Comparison of ENCODE assay signal across 24 mouse cellular contexts in the genomic region with DNA sequence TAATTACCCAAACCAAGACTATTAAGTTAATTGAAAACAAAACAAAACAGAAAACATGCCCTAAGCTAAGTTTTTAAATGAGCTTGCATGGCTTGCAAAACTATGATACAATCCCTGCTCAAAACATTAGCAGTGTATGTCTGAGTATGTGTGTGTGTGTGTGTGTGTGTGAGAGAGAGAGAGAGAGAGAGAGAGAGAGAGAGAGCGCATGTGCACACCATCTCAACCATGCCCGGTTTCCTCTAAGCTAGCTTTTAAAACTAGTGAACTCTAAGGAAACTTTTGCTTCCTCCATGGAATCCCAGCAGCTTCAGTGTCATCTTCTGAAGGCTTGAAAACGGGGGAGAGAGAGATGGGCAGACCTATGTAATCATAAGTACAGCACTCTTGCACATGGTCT.
DNase-seq lines count a peak whose midpoint lies in the region; ATAC-seq and TF ChIP-seq lines count a peak whose summit lies in the region.
"Had no signal": no experiment of that assay in that cellular context is flagged by ENCODE, and none has a peak within 500 bp of the region (broad histone marks: within the 10 kb centered on the region; RNA-seq: fewer than 3 reads in every experiment).

No protein-coding gene starts in this region.

- peaks cover 22% of the 10 kb centered on the region for H3K4me1 ChIP-seq in embryonic facial prominence, embryonic 13.5 days
- H3K4me1 ChIP-seq in embryonic facial prominence, embryonic 10.5 days, result peaks cover 9% of the 10 kb centered on the region
- peaks cover 12% of the 10 kb centered on the region for H3K4me1 ChIP-seq in liver, embryonic 11.5 days (replicated peaks; ENCODE audit: control insufficient read depth, insufficient read depth, low read length)
- peaks cover 5 to 48% of the 10 kb centered on the region in 2 experiments for H3K4me1 ChIP-seq in MEL (ENCODE audit: control insufficient read depth in 1 of 2, insufficient read depth in 2 of 2, low read length in 2 of 2)
- H3K4me1 ChIP-seq in liver, embryonic 14.5 days (replicated peaks; ENCODE audit: control insufficient read depth in 2 of 2, insufficient read depth in 2 of 2, low read length in 1 of 2), result peaks cover 31 to 32% of the 10 kb centered on the region in 2 experiments
- no peaks in the 10 kb centered on the region for H3K4me1 ChIP-seq in forebrain, embryonic 12.5 days
- H3K4me1 ChIP-seq: forebrain, embryonic 13.5 days; hindbrain, embryonic 10.5 days; hindbrain, embryonic 13.5 days had no signal

- H3K9ac ChIP-seq in embryonic facial prominence, embryonic 13.5 days, result no peak overlapping the region
- H3K9ac ChIP-seq in liver, embryonic 11.5 days (ENCODE audit: low read depth, low read length), result no peak overlapping the region
- H3K9ac ChIP-seq in MEL (ENCODE audit: control insufficient read depth, low read depth, low read length, poor library complexity, severe bottlenecking), result peak overlapping the region; percentile 90
- no peak overlapping the region for H3K9ac ChIP-seq in liver, embryonic 14.5 days (replicated peaks)
- no peak overlapping the region for H3K9ac ChIP-seq in forebrain, embryonic 12.5 days
- H3K9ac ChIP-seq: embryonic facial prominence, embryonic 12.5 days; forebrain, embryonic 13.5 days; hindbrain, embryonic 13.5 days had no signal

- no peaks in the 10 kb centered on the region for H3K27me3 ChIP-seq in embryonic facial prominence, embryonic 13.5 days
- no peaks in the 10 kb centered on the region for H3K27me3 ChIP-seq in embryonic facial prominence, embryonic 10.5 days (replicated peaks; ENCODE audit: low read depth, poor library complexity, severe bottlenecking)
- no peaks in the 10 kb centered on the region for H3K27me3 ChIP-seq in liver, embryonic 11.5 days (replicated peaks; ENCODE audit: control insufficient read depth, insufficient read depth, low read length)
- H3K27me3 ChIP-seq in MEL (ENCODE audit: control insufficient read depth in 1 of 2, insufficient read depth in 2 of 2, low read length in 2 of 2), result no peaks in the 10 kb centered on the region
- no peaks in the 10 kb centered on the region for H3K27me3 ChIP-seq in liver, embryonic 14.5 days (ENCODE audit: control insufficient read depth, insufficient read depth, low read length)
- no peaks in the 10 kb centered on the region for H3K27me3 ChIP-seq in forebrain, embryonic 12.5 days
- H3K27me3 ChIP-seq: embryonic facial prominence, embryonic 12.5 days; forebrain, embryonic 13.5 days; hindbrain, embryonic 13.5 days; Patski had no signal

- no peak overlapping the region for H3K4me3 ChIP-seq in embryonic facial prominence, embryonic 13.5 days
- no peak overlapping the region for H3K4me3 ChIP-seq in embryonic facial prominence, embryonic 10.5 days
- 0 out of 2 replicates have a peak overlapping the region, but pooled peaks have one; percentile 8 for H3K4me3 ChIP-seq in liver, embryonic 11.5 days (ENCODE audit: low read depth, low read length)
- H3K4me3 ChIP-seq in MEL (ENCODE audit: control insufficient read depth in 1 of 2, insufficient read depth in 1 of 2, low read depth in 2 of 2, low read length in 2 of 2), result peak overlapping the region; percentile 78 to 89
- no peak overlapping the region for H3K4me3 ChIP-seq in liver, embryonic 14.5 days (ENCODE audit: insufficient read depth in 1 of 2, low read depth in 2 of 2, low read length in 2 of 2)
- no peak overlapping the region for H3K4me3 ChIP-seq in forebrain, embryonic 12.5 days (replicated peaks)
- no peak overlapping the region for H3K4me3 ChIP-seq in layer of hippocampus, adult 2 months
- H3K4me3 ChIP-seq: embryonic facial prominence, embryonic 12.5 days; forebrain, embryonic 13.5 days; hindbrain, embryonic 10.5 days; hindbrain, embryonic 13.5 days had no signal

- H3K79me2 ChIP-seq in MEL (ENCODE audit: control insufficient read depth, insufficient read depth, low read length, poor library complexity), result peaks cover 38% of the 10 kb centered on the region

- ATAC-seq in embryonic facial prominence, embryonic 13.5 days (ENCODE audit: insufficient number of reproducible peaks, insufficient read depth, low FRiP score, low TSS enrichment, low read depth), result no peak
- ATAC-seq in liver, embryonic 11.5 days (replicated peaks; ENCODE audit: low FRiP score), result no peak
- no peak for ATAC-seq in liver, embryonic 14.5 days (ENCODE audit: insufficient read depth)
- ATAC-seq in forebrain, embryonic 12.5 days (ENCODE audit: low FRiP score), result no peak
- ATAC-seq: forebrain, embryonic 13.5 days; forebrain, embryonic 16.5 days; hindbrain, embryonic 16.5 days; Patski had no signal

- no peak for TF ChIP-seq CTCF in MEL (IDR thresholded peaks at IDR 0.05 in 2 of 3, conservative IDR thresholded peaks at IDR 0.05 in 1 of 3; ENCODE audit: control insufficient read depth in 1 of 3, insufficient read depth in 1 of 3, low read depth in 2 of 3, low read length in 3 of 3, poor library complexity in 1 of 3, severe bottlenecking in 1 of 3)
- no peak for TF ChIP-seq CTCF in liver, embryonic 14.5 days (IDR thresholded peaks at IDR 0.05; ENCODE audit: low read depth)
- no peak for TF ChIP-seq CTCF in layer of hippocampus, adult 2 months (conservative IDR thresholded peaks at IDR 0.05)

- TF ChIP-seq POLR2A in MEL (IDR thresholded peaks at IDR 0.05; ENCODE audit: control insufficient read depth in 1 of 2, insufficient read depth in 1 of 2, low read depth in 1 of 2, low read length in 2 of 2, poor library complexity in 1 of 2), result no peak

- H3K36me3 ChIP-seq in embryonic facial prominence, embryonic 13.5 days, result no peaks in the 10 kb centered on the region
- no peaks in the 10 kb centered on the region for H3K36me3 ChIP-seq in embryonic facial prominence, embryonic 10.5 days (replicated peaks)
- no peaks in the 10 kb centered on the region for H3K36me3 ChIP-seq in liver, embryonic 11.5 days (ENCODE audit: control insufficient read depth, insufficient read depth, low read length)
- H3K36me3 ChIP-seq in MEL (ENCODE audit: control insufficient read depth in 1 of 2, insufficient read depth in 2 of 2, low read length in 2 of 2), result peaks cover 0 to 62% of the 10 kb centered on the region in 2 experiments; a peak in 3 of 4 replicates
- no peaks in the 10 kb centered on the region for H3K36me3 ChIP-seq in liver, embryonic 14.5 days (replicated peaks; ENCODE audit: control insufficient read depth, insufficient read depth, low read depth)
- H3K36me3 ChIP-seq in forebrain, embryonic 12.5 days (replicated peaks), result no peaks in the 10 kb centered on the region
- H3K36me3 ChIP-seq: embryonic facial prominence, embryonic 12.5 days; hindbrain, embryonic 10.5 days; hindbrain, embryonic 13.5 days had no signal

- H3K27ac ChIP-seq in embryonic facial prominence, embryonic 13.5 days, result peak overlapping the region; percentile 48; the same call in 1 of the 2 replicates
- no peak overlapping the region for H3K27ac ChIP-seq in embryonic facial prominence, embryonic 10.5 days (replicated peaks)
- H3K27ac ChIP-seq in liver, embryonic 11.5 days (ENCODE audit: low read depth, low read length), result no peak overlapping the region
- peak overlapping the region; percentile 99 for H3K27ac ChIP-seq in MEL (ENCODE audit: control insufficient read depth, low read depth, low read length)
- H3K27ac ChIP-seq in liver, embryonic 14.5 days, result no peak overlapping the region
- H3K27ac ChIP-seq in forebrain, embryonic 12.5 days, result no peak overlapping the region
- no peak overlapping the region for H3K27ac ChIP-seq in layer of hippocampus, adult 2 months
- H3K27ac ChIP-seq: embryonic facial prominence, embryonic 12.5 days; forebrain, embryonic 13.5 days; hindbrain, embryonic 10.5 days; hindbrain, embryonic 13.5 days had no signal

- TF ChIP-seq RAD21 in MEL (IDR thresholded peaks at IDR 0.05; ENCODE audit: low read depth, low read length), result no peak

- WGBS in embryonic facial prominence, embryonic 13.5 days, result 53% methylated on average over 3 of the region's 3 CpGs
- WGBS in embryonic facial prominence, embryonic 10.5 days, result 77% methylated on average over 3 of the region's 3 CpGs
- 85% methylated on average over 3 of the region's 3 CpGs for WGBS in liver, embryonic 11.5 days
- WGBS in liver, embryonic 14.5 days (ENCODE audit: insufficient replicate concordance), result 75% methylated on average over 3 of the region's 3 CpGs
- 84% methylated on average over 3 of the region's 3 CpGs for WGBS in forebrain, embryonic 12.5 days

- no peak for DNase-seq in embryonic facial prominence, embryonic 10.5 days (ENCODE audit: low spot score)
- DNase-seq in liver, embryonic 11.5 days (ENCODE audit: low spot score), result no peak
- DNase-seq in liver (no peak), MEL (ENCODE audit: low read depth, low spot score) (peak; percentile 58)
- DNase-seq in liver, embryonic 14.5 days (ENCODE audit: low read depth in 3 of 3, low spot score in 3 of 3), result no peak
- no peak for DNase-seq in layer of hippocampus, adult 2 months (ENCODE audit: low spot score in 2 of 2)
- DNase-seq: adrenal gland, postnatal 10 days; adrenal gland, postnatal 36 days; cerebellum, adult 18-20 months; cerebellum, adult 9-10 months; cerebellum, postnatal 14 days; gastrocnemius, postnatal 10 days; gastrocnemius, postnatal 36 days; heart, postnatal 36 days had no signal

- no peak for TF ChIP-seq EP300 in MEL (IDR thresholded peaks at IDR 0.05; ENCODE audit: low read depth in 1 of 2, low read length in 2 of 2)
- TF ChIP-seq EP300 in liver, embryonic 14.5 days (IDR thresholded peaks at IDR 0.05; ENCODE audit: low read depth), result no peak

- H3K4me2 ChIP-seq in embryonic facial prominence, embryonic 13.5 days, result no peak overlapping the region
- H3K4me2 ChIP-seq in liver, embryonic 11.5 days, result peak overlapping the region; percentile 58; the same call in 1 of the 2 replicates
- H3K4me2 ChIP-seq in liver, embryonic 14.5 days (ENCODE audit: low read depth), result peak overlapping the region; percentile 81
- H3K4me2 ChIP-seq in forebrain, embryonic 12.5 days, result no peak overlapping the region
- H3K4me2 ChIP-seq: embryonic facial prominence, embryonic 12.5 days; forebrain, embryonic 13.5 days; heart, embryonic 11.5 days; hindbrain, embryonic 13.5 days had no signal

- H3K9me3 ChIP-seq in embryonic facial prominence, embryonic 13.5 days, result no peaks in the 10 kb centered on the region
- H3K9me3 ChIP-seq in embryonic facial prominence, embryonic 10.5 days, result no peaks in the 10 kb centered on the region
- no peaks in the 10 kb centered on the region for H3K9me3 ChIP-seq in liver, embryonic 11.5 days (ENCODE audit: control insufficient read depth, low read length)
- H3K9me3 ChIP-seq in MEL (replicated peaks; ENCODE audit: insufficient read depth, low read length), result no peaks in the 10 kb centered on the region
- H3K9me3 ChIP-seq in liver, embryonic 14.5 days (ENCODE audit: control insufficient read depth, low read length), result no peaks in the 10 kb centered on the region
- no peaks in the 10 kb centered on the region for H3K9me3 ChIP-seq in forebrain, embryonic 12.5 days
- H3K9me3 ChIP-seq: embryonic facial prominence, embryonic 12.5 days; forebrain, embryonic 13.5 days; hindbrain, embryonic 10.5 days; hindbrain, embryonic 13.5 days had no signal

TF ChIP-seq in MEL, 35 proteins besides CTCF, POLR2A, EP300 and RAD21 (continues in another document):
- TF ChIP-seq MXI1 (IDR thresholded peaks at IDR 0.05; ENCODE audit: low read depth, low read length) (peak; percentile 19; the same call in 1 of the 2 replicates), KAT2A (conservative IDR thresholded peaks at IDR 0.05; ENCODE audit: low read depth, low read length) (no peak), MAX (IDR thresholded peaks at IDR 0.05; ENCODE audit: low read length) (peak; percentile 12; the same call in 1 of the 2 replicates), CHD2 (IDR thresholded peaks at IDR 0.05; ENCODE audit: low read length) (no peak)

Comparison
In these comparisons a context has a peak if more than half of its experiments do, and no peak if none do; other contexts are left out.
1. H3K27ac ChIP-seq: peak in embryonic facial prominence, embryonic 13.5 days (single experiment) and MEL (single experiment); none in embryonic facial prominence, embryonic 10.5 days (single experiment), liver, embryonic 11.5 days (single experiment), liver, embryonic 14.5 days (single experiment), forebrain, embryonic 12.5 days (single experiment) and layer of hippocampus, adult 2 months (single experiment).
2. H3K4me3 ChIP-seq: peak in liver, embryonic 11.5 days (single experiment) and MEL (2 of 2); none in embryonic facial prominence, embryonic 13.5 days (single experiment), embryonic facial prominence, embryonic 10.5 days (single experiment), liver, embryonic 14.5 days (0 of 2), forebrain, embryonic 12.5 days (single experiment) and layer of hippocampus, adult 2 months (single experiment).
3. H3K4me2 ChIP-seq: peak in liver, embryonic 11.5 days (single experiment) and liver, embryonic 14.5 days (single experiment); none in embryonic facial prominence, embryonic 13.5 days (single experiment) and forebrain, embryonic 12.5 days (single experiment).